ENCODE assay signal across 15 mouse cellular contexts in the genomic region with DNA sequence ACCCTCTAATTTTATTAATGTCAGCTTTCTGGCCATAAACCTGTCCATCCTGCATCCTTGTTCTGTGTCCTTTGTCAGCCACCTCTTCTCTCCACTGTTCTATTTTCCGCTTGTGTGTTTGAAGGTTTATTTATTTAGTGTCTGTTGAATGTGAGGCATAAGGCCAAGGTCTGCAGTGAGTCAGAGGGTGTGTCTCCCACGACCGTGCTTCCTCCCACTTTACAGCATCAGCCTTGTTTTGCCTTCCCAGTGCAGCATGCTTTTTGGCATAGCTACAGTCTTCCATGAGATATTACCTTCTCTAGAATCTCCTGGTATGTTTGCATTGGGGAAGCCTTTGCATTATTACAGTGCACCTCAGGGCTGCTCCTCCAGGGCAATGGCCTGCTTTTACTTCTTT.
DNase-seq lines count a peak whose midpoint lies in the region; ATAC-seq and TF ChIP-seq lines count a peak whose summit lies in the region.
"Had no signal": no experiment of that assay in that cellular context is flagged by ENCODE, and none has a peak within 500 bp of the region (broad histone marks: within the 10 kb centered on the region; RNA-seq: fewer than 3 reads in every experiment).

No protein-coding gene starts in this region.

- no peak for TF ChIP-seq EP300 in lung, postnatal 0 days (IDR thresholded peaks at IDR 0.05)

- H3K9me3 ChIP-seq in lung, postnatal 0 days (ENCODE audit: low read length) = no peaks in the 10 kb centered on the region
- no peaks in the 10 kb centered on the region for H3K9me3 ChIP-seq in stomach, embryonic 15.5 days
- H3K9me3 ChIP-seq in forebrain, embryonic 15.5 days = no peaks in the 10 kb centered on the region
- H3K9me3 ChIP-seq: hindbrain, embryonic 10.5 days; liver, embryonic 15.5 days had no signal

- H3K9ac ChIP-seq in lung, postnatal 0 days (replicated peaks; ENCODE audit: low read depth) = no peak overlapping the region
- no peak overlapping the region for H3K9ac ChIP-seq in stomach, embryonic 15.5 days
- H3K9ac ChIP-seq in forebrain, embryonic 15.5 days (replicated peaks) = no peak overlapping the region
- H3K9ac ChIP-seq: liver, embryonic 15.5 days had no signal

- H3K36me3 ChIP-seq in lung, postnatal 0 days (ENCODE audit: insufficient read depth, low read length) = no peaks in the 10 kb centered on the region
- H3K36me3 ChIP-seq in stomach, embryonic 15.5 days = no peaks in the 10 kb centered on the region
- H3K36me3 ChIP-seq in forebrain, embryonic 15.5 days = no peaks in the 10 kb centered on the region
- H3K36me3 ChIP-seq: hindbrain, embryonic 10.5 days; liver, embryonic 15.5 days had no signal

- H3K4me3 ChIP-seq in lung, postnatal 0 days (ENCODE audit: low read depth, low read length) = no peak overlapping the region
- H3K4me3 ChIP-seq in lung, adult 2 months (replicated peaks; ENCODE audit: extremely low read depth, low read depth, low read length) = no peak overlapping the region
- no peak overlapping the region for H3K4me3 ChIP-seq in embryonic fibroblast, embryonic 13.5 days (ENCODE audit: insufficient read depth, low read length)
- H3K4me3 ChIP-seq in stomach, embryonic 15.5 days (replicated peaks) = no peak overlapping the region
- H3K4me3 ChIP-seq in forebrain, embryonic 15.5 days = no peak overlapping the region
- H3K4me3 ChIP-seq: erythroblast, embryonic 14.5 days; hindbrain, embryonic 10.5 days; liver, embryonic 15.5 days had no signal

- peak; percentile 67; the same call in 1 of the 2 replicates for ATAC-seq in frontal cortex, adult (ENCODE audit: low TSS enrichment)
- peak; percentile 70 for ATAC-seq in lung, postnatal 0 days
- peak; percentile 56; the same call in 1 of the 2 replicates for ATAC-seq in stomach, embryonic 15.5 days (ENCODE audit: insufficient read depth, low FRiP score, low read depth)
- ATAC-seq in forebrain, embryonic 15.5 days (replicated peaks) = no peak

- TF ChIP-seq CTCF in lung, postnatal 0 days (IDR thresholded peaks at IDR 0.05) = no peak
- no peak for TF ChIP-seq CTCF in lung, adult 2 months (IDR thresholded peaks at IDR 0.05; ENCODE audit: insufficient read depth, low read length)
- TF ChIP-seq CTCF in embryonic fibroblast, embryonic 13.5 days (IDR thresholded peaks at IDR 0.05; ENCODE audit: borderline replicate concordance, insufficient read depth, low read length) = no peak

- WGBS in lung, postnatal 0 days = 9% methylated on average over 3 of the region's 3 CpGs
- 5% methylated on average over 3 of the region's 3 CpGs for WGBS in lung, adult 2 months
- WGBS in stomach, embryonic 15.5 days = 19% methylated on average over 3 of the region's 3 CpGs
- WGBS in forebrain, embryonic 15.5 days = 62% methylated on average over 3 of the region's 3 CpGs

- no peak for DNase-seq in frontal cortex, postnatal 10 days (ENCODE audit: low spot score in 2 of 2)
- DNase-seq in lung, postnatal 0 days (ENCODE audit: low spot score) = peak; percentile 67
- no peak for DNase-seq in lung, adult 2 months
- DNase-seq in kidney, adult 9 months = no peak
- DNase-seq: cerebellum, adult 11-12 months; kidney, adult 2 months; thymus, adult 2 months had no signal

- no peak overlapping the region for H3K4me2 ChIP-seq in lung, postnatal 0 days (replicated peaks; ENCODE audit: low read depth, low read length)
- H3K4me2 ChIP-seq in stomach, embryonic 15.5 days = no peak overlapping the region
- no peak overlapping the region for H3K4me2 ChIP-seq in forebrain, embryonic 15.5 days (replicated peaks)
- H3K4me2 ChIP-seq: liver, embryonic 15.5 days; midbrain, embryonic 11.5 days had no signal

- no peak for TF ChIP-seq POLR2A in lung, adult 2 months (IDR thresholded peaks at IDR 0.05; ENCODE audit: borderline replicate concordance, extremely low read depth, low read depth, low read length)
- no peak for TF ChIP-seq POLR2A in embryonic fibroblast, embryonic 13.5 days (IDR thresholded peaks at IDR 0.05; ENCODE audit: low read depth, low read length)

- no peak overlapping the region for H3K27ac ChIP-seq in lung, postnatal 0 days (ENCODE audit: low read length)
- peak overlapping the region; percentile 98 for H3K27ac ChIP-seq in embryonic fibroblast, embryonic 13.5 days (ENCODE audit: insufficient read depth, low read length)
- H3K27ac ChIP-seq in stomach, embryonic 15.5 days = no peak overlapping the region
- no peak overlapping the region for H3K27ac ChIP-seq in forebrain, embryonic 15.5 days (replicated peaks)
- H3K27ac ChIP-seq: hindbrain, embryonic 10.5 days; liver, embryonic 15.5 days had no signal

- H3K4me1 ChIP-seq in lung, postnatal 0 days (ENCODE audit: insufficient read depth, low read depth, low read length) = no peaks in the 10 kb centered on the region
- peaks cover 3% of the 10 kb centered on the region for H3K4me1 ChIP-seq in lung, adult 2 months (ENCODE audit: control insufficient read depth, insufficient read depth, low read length)
- peaks cover 13% of the 10 kb centered on the region for H3K4me1 ChIP-seq in embryonic fibroblast, embryonic 13.5 days (ENCODE audit: control insufficient read depth, insufficient read depth, low read length)
- H3K4me1 ChIP-seq in stomach, embryonic 15.5 days = no peaks in the 10 kb centered on the region
- H3K4me1 ChIP-seq in forebrain, embryonic 15.5 days = peaks cover 5% of the 10 kb centered on the region; the same call in 1 of the 2 replicates
- H3K4me1 ChIP-seq: hindbrain, embryonic 10.5 days; liver, embryonic 15.5 days had no signal

- no peaks in the 10 kb centered on the region for H3K27me3 ChIP-seq in lung, postnatal 0 days (replicated peaks; ENCODE audit: insufficient read depth, low read length)
- H3K27me3 ChIP-seq in stomach, embryonic 15.5 days (replicated peaks) = no peaks in the 10 kb centered on the region
- H3K27me3 ChIP-seq in forebrain, embryonic 15.5 days = no peaks in the 10 kb centered on the region
- H3K27me3 ChIP-seq: liver, embryonic 15.5 days had no signal
